Mouse (Mus musculus) kidney, adult 2 months (tissue): ENCODE measurements at regions not wholly inside any gene's neighbourhood (a gene's known extent, or its start where the extent isn't known, plus 50 kb on each side); places are given as distances from the start of the nearest gene placed in this dataset.

Experiments used
- CTCF ChIP-seq: fragments of 200-500 bp; conservative IDR thresholded peaks from 2 replicates; pipeline ENCODE4 v1.5.1; 2011; ENCODE audit warnings: low read depth, mild to moderate bottlenecking, control low read depth, low read length, moderate library complexity, mixed read lengths; ENCODE audit not compliant: insufficient read depth, insufficient read length
- POLR2A ChIP-seq: fragments of 200-500 bp; IDR thresholded peaks from one replicate; pipeline ENCODE4 v1.6.1; 2011; ENCODE audit warnings: low read depth, low read length, control low read depth

- TF ChIP-seq POLR2A, result no peak
- no peak for TF ChIP-seq CTCF
These were observed 621.4 kb downstream of the Slc4a3 start for GRCm38 (mm10) chr1:76167486-76167885.
